Mouse (Mus musculus) kidney, adult 2 months (tissue): ENCODE results near the gene Aldh3a1. TPM values are rescaled to one million over a fixed set of nuclear protein-coding genes. Genes with fewer than 3 reads are reported as not detected.

Experiments used
- DNase-seq: peaks from one replicate; pipeline ENCODE4 v3.0.0; 2021
- H3K27ac ChIP-seq: fragments of 200-500 bp; 2 replicates; pipeline ENCODE4 v1.5.1; 2012; ENCODE audit warnings: low read depth, low read length, control low read depth, inconsistent platforms; ENCODE audit not compliant: insufficient read depth
- H3K27me3 ChIP-seq: fragments of 200-500 bp; replicated peaks from 2 replicates; pipeline ENCODE4 v1.6.1; 2012; ENCODE audit warnings: mild to moderate bottlenecking, moderate library complexity, low read length, inconsistent platforms; ENCODE audit not compliant: control insufficient read depth, insufficient read depth
- H3K36me3 ChIP-seq: fragments of 200-500 bp; 2 replicates; pipeline ENCODE4 v1.6.1; 2012; ENCODE audit warnings: mild to moderate bottlenecking, moderate library complexity, low read length, inconsistent platforms; ENCODE audit not compliant: control insufficient read depth, insufficient read depth
- H3K4me1 ChIP-seq: fragments of 200-500 bp; 2 replicates; pipeline ENCODE4 v1.6.1; 2011; ENCODE audit warnings: low read length; ENCODE audit not compliant: control insufficient read depth, insufficient read depth
- H3K4me3 ChIP-seq: fragments of 200-500 bp; 2 replicates; pipeline ENCODE4 v1.5.1; 2011; ENCODE audit warnings: mild to moderate bottlenecking, low read depth, low read length, control low read depth; ENCODE audit not compliant: insufficient read depth
- CTCF ChIP-seq: fragments of 200-500 bp; conservative IDR thresholded peaks from 2 replicates; pipeline ENCODE4 v1.5.1; 2011; ENCODE audit warnings: low read depth, mild to moderate bottlenecking, control low read depth, low read length, moderate library complexity, mixed read lengths; ENCODE audit not compliant: insufficient read depth, insufficient read length
- POLR2A ChIP-seq: fragments of 200-500 bp; IDR thresholded peaks from one replicate; pipeline ENCODE4 v1.6.1; 2011; ENCODE audit warnings: low read depth, low read length, control low read depth
- WGBS: fragments of 180-500 bp; shearing (Covaris S2); methylation state at CpG from one replicate; pipeline ENCODE4 v1.1.7; 2018; 5-methylcytosine and 5-hydroxymethylcytosine counted together
- polyA plus RNA-seq: library from polyadenylated mRNA; depleted of rRNA; stranded (reverse); fragments of >200 nt; gene quantifications from 2 replicates; pipeline ENCODE4 v1.2.3, GENCODE M21; 2012

The Aldh3a1 gene
- polyA plus RNA-seq, 1 experiment: 1.1 TPM

DNA sequence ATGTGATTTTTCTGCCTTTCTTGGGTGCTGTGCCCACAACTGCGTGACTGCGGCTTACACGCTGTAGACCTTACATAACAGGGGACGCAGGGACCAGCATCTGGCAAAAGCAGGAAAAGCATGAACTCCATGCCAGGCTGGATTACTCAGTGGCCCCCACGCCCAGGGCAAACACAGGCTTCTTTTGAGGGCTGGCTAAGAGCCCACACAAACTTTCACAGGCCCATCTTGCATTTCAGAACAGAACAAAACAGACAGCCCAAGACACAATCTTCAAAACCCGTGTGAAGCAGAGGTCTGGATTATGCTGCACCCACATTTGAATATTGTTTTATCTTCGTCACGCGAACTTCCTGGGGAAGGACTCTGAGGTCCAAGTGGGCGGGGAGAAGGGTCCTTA, 979 bp downstream of the Aldh3a1 start:
- Histone ChIP-seq H3K27ac (no peak overlapping the region), H3K4me1 (no peaks in the 10 kb centered on the region), H3K4me3 (no peak overlapping the region), H3K36me3 (no peaks in the 10 kb centered on the region), H3K27me3 (no peaks in the 10 kb centered on the region)
- DNase-seq: no peak
- no peak for TF ChIP-seq CTCF
- no peak for TF ChIP-seq POLR2A
- WGBS: 73% methylated on average over 10 of the region's 10 CpGs

- H3K36me3 ChIP-seq: no peaks in the 10 kb centered on the region
- no peak for TF ChIP-seq POLR2A
- peak; percentile 41 for TF ChIP-seq CTCF
- H3K4me1 ChIP-seq: no peaks in the 10 kb centered on the region
- DNase-seq: no peak
- no peak overlapping the region for H3K27ac ChIP-seq
- no peak overlapping the region for H3K4me3 ChIP-seq
- no peaks in the 10 kb centered on the region for H3K27me3 ChIP-seq
- 32% methylated on average over 20 of the region's 20 CpGs for WGBS
Observed at GRCm38 (mm10) chr11:61212102-61212501, 4.8 kb downstream of the Aldh3a1 start.

- no peak for TF ChIP-seq POLR2A
- no peak for TF ChIP-seq CTCF
- 72% methylated on average over 3 of the region's 3 CpGs for WGBS
- no peak overlapping the region for H3K27ac ChIP-seq
- no peaks in the 10 kb centered on the region for H3K4me1 ChIP-seq
- no peaks in the 10 kb centered on the region for H3K27me3 ChIP-seq
- H3K4me3 ChIP-seq: no peak overlapping the region
- no peaks in the 10 kb centered on the region for H3K36me3 ChIP-seq
- no peak for DNase-seq
Observed at GRCm38 (mm10) chr11:61215936-61216335, 8.6 kb downstream of the Aldh3a1 start.

GRCm38 (mm10) chr11:61220156-61220881, 13.0 kb downstream of the Aldh3a1 start:
- Histone ChIP-seq H3K27ac (no peak overlapping the region), H3K4me3 (no peak overlapping the region), H3K36me3 (no peaks in the 10 kb centered on the region), H3K4me1 (no peaks in the 10 kb centered on the region), H3K27me3 (no peaks in the 10 kb centered on the region)
- TF ChIP-seq POLR2A (no peak), CTCF (0 out of 2 replicates have a peak, but pooled peaks have one; percentile 13)
- no peak for DNase-seq
- WGBS: 66% methylated on average over 9 of the region's 9 CpGs

- Histone ChIP-seq H3K4me3 (no peak overlapping the region), H3K27ac (no peak overlapping the region), H3K27me3 (no peaks in the 10 kb centered on the region), H3K36me3 (no peaks in the 10 kb centered on the region), H3K4me1 (no peaks in the 10 kb centered on the region)
- no peak for TF ChIP-seq CTCF
- no peak for TF ChIP-seq POLR2A
- 76% methylated on average over 1 of the region's 1 CpGs for WGBS
- no peak for DNase-seq
Observed at GRCm38 (mm10) chr11:61222007-61222406, 14.7 kb downstream of the Aldh3a1 start.

- TF ChIP-seq POLR2A: no peak
- no peak for TF ChIP-seq CTCF
- DNase-seq: no peak
- no peak overlapping the region for H3K27ac ChIP-seq
- 89% methylated on average over 9 of the region's 9 CpGs for WGBS
- no peak overlapping the region for H3K4me3 ChIP-seq
- no peaks in the 10 kb centered on the region for H3K4me1 ChIP-seq
- no peaks in the 10 kb centered on the region for H3K36me3 ChIP-seq
- H3K27me3 ChIP-seq: no peaks in the 10 kb centered on the region
Observed at GRCm38 (mm10) chr11:61222971-61223745, 15.8 kb downstream of the Aldh3a1 start.

DNA sequence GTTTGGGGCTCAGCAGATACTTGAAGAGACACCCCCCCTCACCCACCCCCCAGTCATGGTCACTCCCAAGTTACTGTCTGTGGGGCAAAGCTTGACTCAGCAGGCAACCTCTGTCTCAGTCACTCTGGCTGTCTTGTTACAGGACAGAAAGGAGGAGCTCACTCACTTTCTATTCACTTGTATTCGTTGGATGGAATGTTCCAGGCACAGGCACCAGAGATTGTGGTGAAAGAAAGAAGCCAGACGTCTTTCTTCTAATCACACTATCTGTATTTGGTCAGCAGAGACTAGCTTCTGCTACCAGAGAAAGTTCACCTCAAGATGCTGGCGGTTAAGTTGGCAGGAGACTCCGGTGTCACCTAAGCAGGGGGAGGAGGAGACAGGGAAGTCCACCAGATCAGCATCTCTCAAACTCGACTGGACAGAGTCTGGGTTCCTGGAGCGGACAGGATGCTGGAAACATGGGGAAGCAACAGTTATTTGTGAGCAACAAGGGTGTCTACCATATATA, 17.0 kb downstream of the Aldh3a1 start:
- 75% methylated on average over 6 of the region's 6 CpGs for WGBS
- no peaks in the 10 kb centered on the region for H3K27me3 ChIP-seq
- H3K27ac ChIP-seq: no peak overlapping the region
- H3K4me1 ChIP-seq: no peaks in the 10 kb centered on the region
- H3K36me3 ChIP-seq: no peaks in the 10 kb centered on the region
- H3K4me3 ChIP-seq: no peak overlapping the region
- no peak for DNase-seq
- TF ChIP-seq POLR2A (no peak), CTCF (no peak)
